Mouse (Mus musculus) liver, adult 2 months (tissue): ENCODE measurements at regions not wholly inside any gene's neighbourhood (a gene's known extent, or its start where the extent isn't known, plus 50 kb on each side); places are given as distances from the start of the nearest gene placed in this dataset.

ENCODE experiments used
- CTCF ChIP-seq: fragments of 200-500 bp; IDR thresholded peaks from 2 replicates; pipeline ENCODE4 v1.5.1; 2011; ENCODE audit warnings: low read depth, low read length, control low read depth
- POLR2A ChIP-seq: fragments of 200-500 bp; IDR thresholded peaks from 2 replicates; pipeline ENCODE4 v1.6.1; 2011; ENCODE audit warnings: low read length, control low read depth; ENCODE audit not compliant: insufficient read depth; ENCODE audit errors: extremely low read depth

- TF ChIP-seq CTCF (no peak), POLR2A (no peak)
These were observed 704.4 kb downstream of the Kcna4 start for GRCm38 (mm10) chr2:107994831-107995230.
